Mouse (Mus musculus): ENCODE measurements around the gene Ereg. TPM values are rescaled to one million over a fixed set of nuclear protein-coding genes. Genes with fewer than 3 reads are reported as not detected.

Ereg gene
- polyA plus RNA-seq, 1 experiment from 2014 or later: 0.17 TPM

- Histone ChIP-seq H3K4me2 (replicated peaks; ENCODE audit: low read depth, low read length) (no peak overlapping the region), H3K27ac (ENCODE audit: low read length) (no peak overlapping the region), H3K27me3 (ENCODE audit: control insufficient read depth, insufficient read depth, low read length) (no peaks in the 10 kb centered on the region), H3K4me1 (ENCODE audit: control insufficient read depth, insufficient read depth, low read length) (no peaks in the 10 kb centered on the region), H3K9ac (replicated peaks; ENCODE audit: low read depth, low read length) (no peak overlapping the region), H3K4me3 (ENCODE audit: low read depth, low read length) (no peak overlapping the region), H3K36me3 (ENCODE audit: control insufficient read depth, insufficient read depth, low read length) (no peaks in the 10 kb centered on the region), H3K9me3 (ENCODE audit: control insufficient read depth, low read depth, low read length) (no peaks in the 10 kb centered on the region)
- 69% methylated on average over 10 of the region's 10 CpGs for WGBS
- ATAC-seq (ENCODE audit: insufficient number of reproducible peaks, insufficient read depth, low FRiP score, low read depth): peak; percentile 96
Measured at GRCm38 (mm10) chr5:91097911-91098614, 23.6 kb downstream of the Ereg start.

- no peaks in the 10 kb centered on the region for H3K27me3 ChIP-seq (ENCODE audit: control insufficient read depth, insufficient read depth, low read length)
- no peaks in the 10 kb centered on the region for H3K4me1 ChIP-seq (ENCODE audit: control insufficient read depth, insufficient read depth, low read length)
- ATAC-seq (ENCODE audit: insufficient number of reproducible peaks, insufficient read depth, low FRiP score, low read depth): no peak
Measured at GRCm38 (mm10) chr5:91101742-91102141, 27.3 kb downstream of the Ereg start.

GRCm38 (mm10) chr5:91103943-91104665 lies 29.7 kb downstream of the Ereg start:
- 75% methylated on average over 7 of the region's 7 CpGs for WGBS

More at GRCm38 (mm10) chr5:91101742-91102141, 27.3 kb downstream of the Ereg start:
- WGBS: 87% methylated on average over 5 of the region's 5 CpGs
- Histone ChIP-seq H3K9ac (replicated peaks; ENCODE audit: low read depth, low read length) (no peak overlapping the region), H3K36me3 (ENCODE audit: control insufficient read depth, insufficient read depth, low read length) (no peaks in the 10 kb centered on the region), H3K4me3 (ENCODE audit: low read depth, low read length) (no peak overlapping the region), H3K9me3 (ENCODE audit: control insufficient read depth, low read depth, low read length) (no peaks in the 10 kb centered on the region), H3K27ac (ENCODE audit: low read length) (no peak overlapping the region), H3K4me2 (replicated peaks; ENCODE audit: low read depth, low read length) (no peak overlapping the region)

GRCm38 (mm10) chr5:91106248-91106647 lies 31.8 kb downstream of the Ereg start:
- WGBS: 74% methylated on average over 5 of the region's 5 CpGs
- Histone ChIP-seq H3K4me3 (ENCODE audit: low read depth, low read length) (no peak overlapping the region), H3K36me3 (ENCODE audit: control insufficient read depth, insufficient read depth, low read length) (no peaks in the 10 kb centered on the region), H3K9me3 (ENCODE audit: control insufficient read depth, low read depth, low read length) (no peaks in the 10 kb centered on the region), H3K4me1 (ENCODE audit: control insufficient read depth, insufficient read depth, low read length) (no peaks in the 10 kb centered on the region), H3K4me2 (replicated peaks; ENCODE audit: low read depth, low read length) (no peak overlapping the region), H3K27me3 (ENCODE audit: control insufficient read depth, insufficient read depth, low read length) (no peaks in the 10 kb centered on the region), H3K27ac (ENCODE audit: low read length) (no peak overlapping the region), H3K9ac (replicated peaks; ENCODE audit: low read depth, low read length) (no peak overlapping the region)
- no peak for ATAC-seq (ENCODE audit: insufficient number of reproducible peaks, insufficient read depth, low FRiP score, low read depth)

More at GRCm38 (mm10) chr5:91103943-91104665, 29.7 kb downstream of the Ereg start:
- H3K9me3 ChIP-seq (ENCODE audit: control insufficient read depth, low read depth, low read length): no peaks in the 10 kb centered on the region
- no peak overlapping the region for H3K9ac ChIP-seq (replicated peaks; ENCODE audit: low read depth, low read length)
- no peak overlapping the region for H3K27ac ChIP-seq (ENCODE audit: low read length)
- H3K36me3 ChIP-seq (ENCODE audit: control insufficient read depth, insufficient read depth, low read length): no peaks in the 10 kb centered on the region
- no peaks in the 10 kb centered on the region for H3K4me1 ChIP-seq (ENCODE audit: control insufficient read depth, insufficient read depth, low read length)
- no peak overlapping the region for H3K4me2 ChIP-seq (replicated peaks; ENCODE audit: low read depth, low read length)
- no peaks in the 10 kb centered on the region for H3K27me3 ChIP-seq (ENCODE audit: control insufficient read depth, insufficient read depth, low read length)
- no peak for ATAC-seq (ENCODE audit: insufficient number of reproducible peaks, insufficient read depth, low FRiP score, low read depth)
- no peak overlapping the region for H3K4me3 ChIP-seq (ENCODE audit: low read depth, low read length)

GRCm38 (mm10) chr5:91110023-91110670 lies 35.7 kb downstream of the Ereg start:
- Histone ChIP-seq H3K27me3 (ENCODE audit: control insufficient read depth, insufficient read depth, low read length) (no peaks in the 10 kb centered on the region), H3K4me3 (ENCODE audit: low read depth, low read length) (no peak overlapping the region), H3K4me1 (ENCODE audit: control insufficient read depth, insufficient read depth, low read length) (no peaks in the 10 kb centered on the region), H3K9ac (replicated peaks; ENCODE audit: low read depth, low read length) (no peak overlapping the region), H3K27ac (ENCODE audit: low read length) (no peak overlapping the region), H3K4me2 (replicated peaks; ENCODE audit: low read depth, low read length) (no peak overlapping the region), H3K9me3 (ENCODE audit: control insufficient read depth, low read depth, low read length) (no peaks in the 10 kb centered on the region), H3K36me3 (ENCODE audit: control insufficient read depth, insufficient read depth, low read length) (no peaks in the 10 kb centered on the region)
- ATAC-seq (ENCODE audit: insufficient number of reproducible peaks, insufficient read depth, low FRiP score, low read depth): no peak
- WGBS: 73% methylated on average over 6 of the region's 6 CpGs

GRCm38 (mm10) chr5:91111019-91111418 lies 36.6 kb downstream of the Ereg start:
- Histone ChIP-seq H3K4me1 (ENCODE audit: control insufficient read depth, insufficient read depth, low read length) (no peaks in the 10 kb centered on the region), H3K27ac (ENCODE audit: low read length) (no peak overlapping the region), H3K36me3 (ENCODE audit: control insufficient read depth, insufficient read depth, low read length) (no peaks in the 10 kb centered on the region), H3K9ac (replicated peaks; ENCODE audit: low read depth, low read length) (no peak overlapping the region), H3K4me2 (replicated peaks; ENCODE audit: low read depth, low read length) (no peak overlapping the region), H3K9me3 (ENCODE audit: control insufficient read depth, low read depth, low read length) (no peaks in the 10 kb centered on the region), H3K4me3 (ENCODE audit: low read depth, low read length) (no peak overlapping the region), H3K27me3 (ENCODE audit: control insufficient read depth, insufficient read depth, low read length) (no peaks in the 10 kb centered on the region)
- 81% methylated on average over 8 of the region's 8 CpGs for WGBS
- no peak for ATAC-seq (ENCODE audit: insufficient number of reproducible peaks, insufficient read depth, low FRiP score, low read depth)

- Histone ChIP-seq H3K27me3 (ENCODE audit: control insufficient read depth, insufficient read depth, low read length) (no peaks in the 10 kb centered on the region), H3K4me1 (ENCODE audit: control insufficient read depth, insufficient read depth, low read length) (no peaks in the 10 kb centered on the region), H3K27ac (ENCODE audit: low read length) (no peak overlapping the region), H3K4me3 (ENCODE audit: low read depth, low read length) (no peak overlapping the region), H3K9me3 (ENCODE audit: control insufficient read depth, low read depth, low read length) (no peaks in the 10 kb centered on the region), H3K9ac (replicated peaks; ENCODE audit: low read depth, low read length) (no peak overlapping the region), H3K4me2 (replicated peaks; ENCODE audit: low read depth, low read length) (no peak overlapping the region), H3K36me3 (ENCODE audit: control insufficient read depth, insufficient read depth, low read length) (no peaks in the 10 kb centered on the region)
- WGBS: 75% methylated on average over 2 of the region's 2 CpGs
- no peak for ATAC-seq (ENCODE audit: insufficient number of reproducible peaks, insufficient read depth, low FRiP score, low read depth)
Measured at GRCm38 (mm10) chr5:91113967-91114366, 39.5 kb downstream of the Ereg start.

GRCm38 (mm10) chr5:91114574-91114973 lies 40.2 kb downstream of the Ereg start:
- H3K4me2 ChIP-seq (replicated peaks; ENCODE audit: low read depth, low read length): no peak overlapping the region
- H3K9ac ChIP-seq (replicated peaks; ENCODE audit: low read depth, low read length): no peak overlapping the region
- H3K27ac ChIP-seq (ENCODE audit: low read length): no peak overlapping the region
- H3K4me3 ChIP-seq (ENCODE audit: low read depth, low read length): no peak overlapping the region
- H3K9me3 ChIP-seq (ENCODE audit: control insufficient read depth, low read depth, low read length): no peaks in the 10 kb centered on the region
- H3K27me3 ChIP-seq (ENCODE audit: control insufficient read depth, insufficient read depth, low read length): no peaks in the 10 kb centered on the region
- ATAC-seq (ENCODE audit: insufficient number of reproducible peaks, insufficient read depth, low FRiP score, low read depth): no peak
- 83% methylated on average over 1 of the region's 1 CpGs for WGBS
- H3K4me1 ChIP-seq (ENCODE audit: control insufficient read depth, insufficient read depth, low read length): no peaks in the 10 kb centered on the region
- no peaks in the 10 kb centered on the region for H3K36me3 ChIP-seq (ENCODE audit: control insufficient read depth, insufficient read depth, low read length)
